Mouse (Mus musculus) MEL (cell line): ENCODE measurements around the gene Rac3. TPM values are rescaled to one million over a fixed set of nuclear protein-coding genes. Genes with fewer than 3 reads are reported as not detected.
A peak's percentile ranks its signal among the peaks of the same experiment; 100 is the strongest.

Experiments used
- DNase-seq: peaks from one replicate; pipeline ENCODE4 v3.0.0; 2011; ENCODE audit warnings: low read depth, low spot score
- H3K27ac ChIP-seq: 2 replicates; pipeline ENCODE4 v1.5.1; 2012; ENCODE audit warnings: low read depth, mild to moderate bottlenecking, control low read depth, low read length, moderate library complexity; ENCODE audit not compliant: control insufficient read depth
- H3K27me3 ChIP-seq, 2 experiments: fragments of 150-350 bp in 1 of 2; sonication (generic) in 1 of 2; 2 replicates each; pipeline ENCODE4 v1.6.1; 2012; ENCODE audit warnings: low read length in 2 of 2, mild to moderate bottlenecking in 2 of 2, improper control_type of control experiment in 1 of 2, moderate library complexity in 1 of 2; ENCODE audit not compliant: insufficient read depth in 2 of 2, control insufficient read depth in 1 of 2
- H3K36me3 ChIP-seq, 2 experiments: 2 replicates each; pipeline ENCODE4 v1.6.1; 2012 to 2014; ENCODE audit warnings: low read length in 2 of 2, improper control_type of control experiment in 1 of 2, inconsistent platforms in 1 of 2, mild to moderate bottlenecking in 1 of 2; ENCODE audit not compliant: insufficient read depth in 2 of 2, control insufficient read depth in 1 of 2
- H3K4me1 ChIP-seq, 2 experiments: fragments of 150-350 bp in 1 of 2; sonication (generic) in 1 of 2; 2 replicates each; pipeline ENCODE4 v1.6.1; 2012; ENCODE audit warnings: low read length in 2 of 2, improper control_type of control experiment in 1 of 2, mild to moderate bottlenecking in 1 of 2; ENCODE audit not compliant: insufficient read depth in 2 of 2, control insufficient read depth in 1 of 2
- H3K4me3 ChIP-seq, 2 experiments: fragments of 150-350 bp in 1 of 2; sonication (generic) in 1 of 2; 2 replicates each; pipeline ENCODE4 v1.5.1; 2012; ENCODE audit warnings: low read depth in 2 of 2, low read length in 2 of 2, mild to moderate bottlenecking in 2 of 2, moderate library complexity in 2 of 2, control low read depth in 1 of 2, improper control_type of control experiment in 1 of 2; ENCODE audit not compliant: control insufficient read depth in 1 of 2, insufficient read depth in 1 of 2
- H3K79me2 ChIP-seq: 2 replicates; pipeline ENCODE4 v1.6.1; 2012; ENCODE audit warnings: mild to moderate bottlenecking, low read length, moderate library complexity; ENCODE audit not compliant: control insufficient read depth, poor library complexity, insufficient read depth
- H3K9ac ChIP-seq: 2 replicates; pipeline ENCODE4 v1.6.1; 2012; ENCODE audit warnings: low read depth, mild to moderate bottlenecking, control low read depth, low read length, moderate library complexity; ENCODE audit not compliant: control insufficient read depth, poor library complexity, severe bottlenecking
- H3K9me3 ChIP-seq: fragments of 150-350 bp; sonication (generic); replicated peaks from 2 replicates; pipeline ENCODE4 v1.6.1; 2012; ENCODE audit warnings: mild to moderate bottlenecking, low read length, improper control_type of control experiment, moderate library complexity; ENCODE audit not compliant: insufficient read depth
- BHLHE40 ChIP-seq: IDR thresholded peaks from 2 replicates; pipeline ENCODE4 v1.6.1; 2012; ENCODE audit warnings: low read depth, mild to moderate bottlenecking, inconsistent platforms, low read length, improper control_type of control experiment, borderline replicate concordance
- CHD1 ChIP-seq: IDR thresholded peaks from 2 replicates; pipeline ENCODE4 v1.6.1; 2012; ENCODE audit warnings: low read depth, mild to moderate bottlenecking, inconsistent platforms, low read length, improper control_type of control experiment
- CHD2 ChIP-seq: IDR thresholded peaks from 2 replicates; pipeline ENCODE4 v1.6.1; 2011; ENCODE audit warnings: low read length, improper control_type of control experiment
- CTCF ChIP-seq, 3 experiments: IDR thresholded peaks in 2 of 3; conservative IDR thresholded peaks in 1 of 3; 2 replicates each; pipeline ENCODE4 v1.5.1; 2011 to 2012; ENCODE audit warnings: low read length in 3 of 3, low read depth in 2 of 3, mild to moderate bottlenecking in 2 of 3, improper control_type of control experiment in 1 of 3, inconsistent platforms in 1 of 3, mixed read lengths in 1 of 3, moderate library complexity in 1 of 3; ENCODE audit not compliant: control insufficient read depth in 1 of 3, insufficient read depth in 1 of 3, poor library complexity in 1 of 3, severe bottlenecking in 1 of 3
- E2F4 ChIP-seq: IDR thresholded peaks from 2 replicates; pipeline ENCODE4 v1.6.1; 2011; ENCODE audit warnings: low read depth, low read length, improper control_type of control experiment, borderline replicate concordance
- ELF1 ChIP-seq: IDR thresholded peaks from 2 replicates; pipeline ENCODE4 v1.6.1; 2014; ENCODE audit warnings: low read depth, mild to moderate bottlenecking, inconsistent platforms, low read length, improper control_type of control experiment, moderate library complexity
- EP300 ChIP-seq, 2 experiments: IDR thresholded peaks; 2 replicates each; pipeline ENCODE4 v1.6.1; 2011; ENCODE audit warnings: improper control_type of control experiment in 2 of 2, low read length in 2 of 2, low read depth in 1 of 2, mild to moderate bottlenecking in 1 of 2
- ETS1 ChIP-seq: IDR thresholded peaks from 2 replicates; pipeline ENCODE4 v1.6.1; 2012; ENCODE audit warnings: low read depth, mild to moderate bottlenecking, inconsistent platforms, low read length, improper control_type of control experiment, moderate library complexity
- GABPA ChIP-seq: IDR thresholded peaks from 2 replicates; pipeline ENCODE4 v1.6.1; 2012; ENCODE audit warnings: low read depth, mild to moderate bottlenecking, inconsistent platforms, low read length, improper control_type of control experiment, moderate library complexity
- GATA1 ChIP-seq: IDR thresholded peaks from 2 replicates; pipeline ENCODE4 v1.6.1; 2011; ENCODE audit warnings: low read depth, low read length, improper control_type of control experiment
- HCFC1 ChIP-seq: IDR thresholded peaks from 2 replicates; pipeline ENCODE4 v1.6.1; 2012; ENCODE audit warnings: low read depth, mild to moderate bottlenecking, inconsistent platforms, low read length, improper control_type of control experiment, moderate library complexity
- JUND ChIP-seq: IDR thresholded peaks from 2 replicates; pipeline ENCODE4 v1.6.1; 2011; ENCODE audit warnings: low read depth, mild to moderate bottlenecking, improper control_type of control experiment, low read length
- KAT2A ChIP-seq: conservative IDR thresholded peaks from 2 replicates; pipeline ENCODE4 v1.6.1; 2012; ENCODE audit warnings: low read depth, low read length, improper control_type of control experiment, inconsistent platforms
- MAFK ChIP-seq: IDR thresholded peaks from 2 replicates; pipeline ENCODE4 v1.6.1; 2011; ENCODE audit warnings: low read depth, mild to moderate bottlenecking, low read length, improper control_type of control experiment, borderline replicate concordance
- MAX ChIP-seq: IDR thresholded peaks from 2 replicates; pipeline ENCODE4 v1.6.1; 2011; ENCODE audit warnings: low read length, improper control_type of control experiment
- MAZ ChIP-seq: IDR thresholded peaks from 2 replicates; pipeline ENCODE4 v1.6.1; 2012; ENCODE audit warnings: low read depth, mild to moderate bottlenecking, inconsistent platforms, low read length, improper control_type of control experiment
- MEF2A ChIP-seq: IDR thresholded peaks from 2 replicates; pipeline ENCODE4 v1.6.1; 2014; ENCODE audit warnings: low read depth, mild to moderate bottlenecking, inconsistent platforms, low read length, improper control_type of control experiment; ENCODE audit not compliant: poor library complexity, insufficient replicate concordance, severe bottlenecking; ENCODE audit errors: extremely low read depth
- MXI1 ChIP-seq: IDR thresholded peaks from 2 replicates; pipeline ENCODE4 v1.6.1; 2011; ENCODE audit warnings: mild to moderate bottlenecking, low read depth, low read length, improper control_type of control experiment
- MYB ChIP-seq: IDR thresholded peaks from 2 replicates; pipeline ENCODE4 v1.6.1; 2011; ENCODE audit warnings: mild to moderate bottlenecking, low read depth, low read length, improper control_type of control experiment
- MYC ChIP-seq: IDR thresholded peaks from 2 replicates; pipeline ENCODE4 v1.6.1; 2011; ENCODE audit warnings: low read depth, mild to moderate bottlenecking, low read length, improper control_type of control experiment, moderate library complexity
- NELFE ChIP-seq: IDR thresholded peaks from 2 replicates; pipeline ENCODE4 v1.6.1; 2011; ENCODE audit warnings: low read depth, low read length, improper control_type of control experiment
- NRF1 ChIP-seq: IDR thresholded peaks from 2 replicates; pipeline ENCODE4 v1.6.1; 2014; ENCODE audit warnings: low read depth, mild to moderate bottlenecking, inconsistent platforms, low read length, improper control_type of control experiment, moderate library complexity; ENCODE audit not compliant: poor library complexity, insufficient read depth, severe bottlenecking
- POLR2A ChIP-seq, 2 experiments: IDR thresholded peaks; 2 replicates each; pipeline ENCODE4 v1.6.1; 2011 to 2012; ENCODE audit warnings: low read length in 2 of 2, mild to moderate bottlenecking in 2 of 2, control low read depth in 1 of 2, improper control_type of control experiment in 1 of 2, low read depth in 1 of 2, moderate library complexity in 1 of 2; ENCODE audit not compliant: control insufficient read depth in 1 of 2, insufficient read depth in 1 of 2, poor library complexity in 1 of 2
- POLR2AphosphoS2 ChIP-seq: IDR thresholded peaks from 2 replicates; pipeline ENCODE4 v1.6.1; 2011; ENCODE audit warnings: low read length, improper control_type of control experiment
- POLR2AphosphoS5 ChIP-seq: IDR thresholded peaks from 2 replicates; pipeline ENCODE4 v1.6.1; 2012; ENCODE audit warnings: low read depth, borderline replicate concordance, mild to moderate bottlenecking, inconsistent platforms, low read length, moderate library complexity, mixed read lengths
- RAD21 ChIP-seq: IDR thresholded peaks from 2 replicates; pipeline ENCODE4 v1.6.1; 2011; ENCODE audit warnings: mild to moderate bottlenecking, low read depth, low read length, improper control_type of control experiment
- RCOR1 ChIP-seq: IDR thresholded peaks from 2 replicates; pipeline ENCODE4 v1.6.1; 2012; ENCODE audit warnings: low read depth, mild to moderate bottlenecking, inconsistent platforms, low read length, improper control_type of control experiment
- SIN3A ChIP-seq: IDR thresholded peaks from 2 replicates; pipeline ENCODE4 v1.6.1; 2012; ENCODE audit warnings: low read length, improper control_type of control experiment, inconsistent platforms
- SMC3 ChIP-seq: IDR thresholded peaks from 2 replicates; pipeline ENCODE4 v1.6.1; 2011; ENCODE audit warnings: low read depth, low read length, improper control_type of control experiment
- TAL1 ChIP-seq: IDR thresholded peaks from 2 replicates; pipeline ENCODE4 v1.6.1; 2012; ENCODE audit warnings: mild to moderate bottlenecking, inconsistent platforms, low read length, moderate library complexity, mixed read lengths
- TBP ChIP-seq: IDR thresholded peaks from 2 replicates; pipeline ENCODE4 v1.8.0; 2011; ENCODE audit warnings: low read depth, low read length, improper control_type of control experiment
- TCF12 ChIP-seq: IDR thresholded peaks from 2 replicates; pipeline ENCODE4 v1.6.1; 2014; ENCODE audit warnings: low read depth, mild to moderate bottlenecking, inconsistent platforms, low read length, improper control_type of control experiment, moderate library complexity
- UBTF ChIP-seq: IDR thresholded peaks from 2 replicates; pipeline ENCODE4 v1.6.1; 2012; ENCODE audit warnings: low read depth, mild to moderate bottlenecking, inconsistent platforms, low read length, improper control_type of control experiment, moderate library complexity, borderline replicate concordance; ENCODE audit not compliant: insufficient read depth
- USF1 ChIP-seq: IDR thresholded peaks from 2 replicates; pipeline ENCODE4 v1.6.1; 2014; ENCODE audit warnings: low read depth, mild to moderate bottlenecking, inconsistent platforms, low read length, improper control_type of control experiment, moderate library complexity
- USF2 ChIP-seq, 2 experiments: IDR thresholded peaks; 2 replicates each; pipeline ENCODE4 v1.6.1; 2011 to 2012; ENCODE audit warnings: improper control_type of control experiment in 2 of 2, low read length in 2 of 2, borderline replicate concordance in 1 of 2, inconsistent platforms in 1 of 2, low read depth in 1 of 2, mild to moderate bottlenecking in 1 of 2; ENCODE audit not compliant: insufficient read depth in 1 of 2
- ZKSCAN1 ChIP-seq: IDR thresholded peaks from 2 replicates; pipeline ENCODE4 v1.6.1; 2012; ENCODE audit warnings: low read depth, mild to moderate bottlenecking, inconsistent platforms, low read length, improper control_type of control experiment, moderate library complexity
- ZMIZ1 ChIP-seq: IDR thresholded peaks from 2 replicates; pipeline ENCODE4 v1.6.1; 2012; ENCODE audit warnings: low read depth, mild to moderate bottlenecking, inconsistent platforms, low read length, improper control_type of control experiment, moderate library complexity
- ZNF384 ChIP-seq: IDR thresholded peaks from 2 replicates; pipeline ENCODE4 v1.6.1; 2012; ENCODE audit warnings: low read depth, mild to moderate bottlenecking, inconsistent platforms, low read length, improper control_type of control experiment
- polyA plus RNA-seq, 2 experiments: library from polyadenylated mRNA; stranded (reverse) in 1 of 2; unstranded in 1 of 2; fragments of >175 nt in 1 of 2; fragments of >200 nt in 1 of 2; gene quantifications; 2 replicates each; pipeline versions ENCODE4 v1.2.1 to v1.2.4; 2012; ENCODE audit warnings: low replicate concordance in 2 of 2, low read depth in 1 of 2; ENCODE audit not compliant: insufficient read length in 2 of 2, insufficient read depth in 1 of 2, missing spikeins in 1 of 2
- total RNA-seq: library from RNA; depleted of rRNA; stranded (reverse); fragments of 300-350 nt; gene quantifications from 2 replicates; pipeline ENCODE4 v1.2.3, GENCODE M21; 2012

Gene Rac3
- total and polyA plus RNA-seq, 3 experiments: 12.0 to 13.1 TPM; not detected in 1

DNA sequence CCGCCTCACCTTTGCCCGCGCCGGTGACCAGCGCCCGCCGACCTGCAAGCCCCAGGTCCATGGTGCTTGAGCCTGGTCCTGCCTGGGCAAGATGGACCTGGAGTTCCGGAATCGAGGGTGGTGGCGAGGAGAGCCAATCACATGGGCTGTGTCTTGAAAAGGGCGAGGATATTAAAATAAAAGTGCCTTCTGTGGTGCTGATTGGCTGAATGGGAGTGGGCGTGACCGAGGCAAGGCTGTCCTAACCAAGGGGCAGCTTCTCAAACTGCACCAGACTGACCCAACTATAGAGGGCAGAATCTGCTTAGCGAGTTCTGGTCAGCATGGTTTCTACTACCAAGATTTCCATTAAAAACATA is 5.9 kb downstream of the Rac3 start, which contains the start of gene Dcxr:
Dcxr (minus strand) TSS at position 113 of the 359 bp plus-strand sequence.
- Histone ChIP-seq H3K27ac (no peak within 1 kb of the TSS), H3K9ac (peak within 1 kb of the TSS; percentile 74), H3K4me1 (peaks cover 0 to 4% of the 10 kb centered on the region in 2 experiments; a peak in 1 of 4 replicates), H3K79me2 (no peaks in the 10 kb centered on the region), H3K36me3 (no peaks in the 10 kb centered on the region), H3K4me3 (peak within 1 kb of the TSS; percentile 92), H3K27me3 (no peaks in the 10 kb centered on the region), H3K9me3 (no peaks in the 10 kb centered on the region)
- peak; percentile 96 for DNase-seq
- TF ChIP-seq POLR2AphosphoS5: no peak
- no peak for TF ChIP-seq CHD2
- no peak for TF ChIP-seq JUND
- no peak for TF ChIP-seq NRF1
- no peak for TF ChIP-seq POLR2AphosphoS2
- peak; percentile 74 for TF ChIP-seq USF1
- no peak for TF ChIP-seq MAX
- no peak for TF ChIP-seq GABPA
- TF ChIP-seq ZMIZ1: no peak
- TF ChIP-seq GATA1: no peak
- TF ChIP-seq CHD1: no peak
- no peak for TF ChIP-seq MEF2A
- no peak for TF ChIP-seq BHLHE40
- TF ChIP-seq KAT2A: no peak
- TF ChIP-seq NELFE: no peak; the same call in 1 of the 2 replicates
- no peak for TF ChIP-seq UBTF
- TF ChIP-seq ETS1: no peak
- TF ChIP-seq MAZ: no peak
- no peak for TF ChIP-seq RCOR1
- no peak; a peak in 1 of 4 replicates for TF ChIP-seq EP300 (IDR thresholded peaks at IDR 0.05; ENCODE audit: low read depth in 1 of 2, low read length in 2 of 2)
- no peak for TF ChIP-seq MAFK
- peak; percentile 40 for TF ChIP-seq RAD21
- TF ChIP-seq SMC3: peak; percentile 35
- no peak for TF ChIP-seq TAL1
- peak; percentile 35 to 64; a peak in 1 of 4 replicates for TF ChIP-seq POLR2A (IDR thresholded peaks at IDR 0.05; ENCODE audit: control insufficient read depth in 1 of 2, insufficient read depth in 1 of 2, low read depth in 1 of 2, low read length in 2 of 2, poor library complexity in 1 of 2)
- TF ChIP-seq TBP: peak; percentile 66; the same call in 1 of the 2 replicates
- TF ChIP-seq HCFC1: no peak
- no peak for TF ChIP-seq ZNF384
- no peak for TF ChIP-seq ZKSCAN1
- TF ChIP-seq MYB: no peak
- TF ChIP-seq SIN3A: peak; percentile 48
- TF ChIP-seq USF2 (IDR thresholded peaks at IDR 0.05; ENCODE audit: borderline replicate concordance in 1 of 2, insufficient read depth in 1 of 2, low read depth in 1 of 2, low read length in 2 of 2): no peak
- peak; percentile 18 to 59 (median 23); a peak in 4 of 6 replicates for TF ChIP-seq CTCF (IDR thresholded peaks at IDR 0.05 in 2 of 3, conservative IDR thresholded peaks at IDR 0.05 in 1 of 3; ENCODE audit: control insufficient read depth in 1 of 3, insufficient read depth in 1 of 3, low read depth in 2 of 3, low read length in 3 of 3, poor library complexity in 1 of 3, severe bottlenecking in 1 of 3)
- TF ChIP-seq MXI1: peak; percentile 58; the same call in 1 of the 2 replicates
- TF ChIP-seq TCF12: 0 out of 2 replicates have a peak, but pooled peaks have one; percentile 8
- TF ChIP-seq ELF1: peak; percentile 86
- no peak for TF ChIP-seq E2F4
- no peak for TF ChIP-seq MYC
